Mouse (Mus musculus) limb, embryonic 14.5 days (tissue): Measurements from ENCODE around the gene Rab21. TPM values are rescaled to one million over a fixed set of nuclear protein-coding genes. Genes with fewer than 3 reads are reported as not detected.

Experiments
- ATAC-seq: fragments of 200-750 bp; cut with Nextera tagmentation; 2 replicates; pipeline ENCODE4 v1.8.0; 2017; ENCODE audit warnings: low read depth, moderate number of reproducible peaks, moderate TSS enrichment; ENCODE audit not compliant: low FRiP score
- DNase-seq: peaks from one replicate; pipeline ENCODE4 v3.0.0-alpha.2; 2015; ENCODE audit warnings: low spot score
- H3K27ac ChIP-seq: fragments of 300-500 bp; sonication (generic); replicated peaks from 2 replicates; pipeline ENCODE4 v1.5.1; 2014; ENCODE audit warnings: low read depth, mild to moderate bottlenecking, low read length, moderate library complexity, mixed read lengths
- H3K27me3 ChIP-seq: fragments of 300-500 bp; sonication (generic); 2 replicates; pipeline ENCODE4 v1.6.1; 2014; ENCODE audit warnings: low read length, mixed read lengths; ENCODE audit not compliant: control insufficient read depth, insufficient read depth
- H3K36me3 ChIP-seq: fragments of 300-500 bp; sonication (generic); 2 replicates; pipeline ENCODE4 v1.6.1; 2014; ENCODE audit warnings: mild to moderate bottlenecking, low read length, moderate library complexity, mixed read lengths; ENCODE audit not compliant: control insufficient read depth, insufficient read depth
- H3K4me1 ChIP-seq: fragments of 300-500 bp; sonication (generic); 2 replicates; pipeline ENCODE4 v1.6.1; 2014; ENCODE audit warnings: antibody characterized with exemption, low read length, mixed read lengths; ENCODE audit not compliant: control insufficient read depth, insufficient read depth
- H3K4me2 ChIP-seq: fragments of 300-500 bp; sonication (generic); replicated peaks from 2 replicates; pipeline ENCODE4 v1.6.1; 2014; ENCODE audit warnings: low read depth, mild to moderate bottlenecking, low read length, moderate library complexity; ENCODE audit not compliant: severe bottlenecking
- H3K4me3 ChIP-seq: fragments of 300-500 bp; sonication (generic); replicated peaks from 2 replicates; pipeline ENCODE4 v1.5.1; 2014; ENCODE audit warnings: low read length
- H3K9ac ChIP-seq: fragments of 300-500 bp; sonication (generic); 2 replicates; pipeline ENCODE4 v1.6.1; 2014; ENCODE audit warnings: mild to moderate bottlenecking, low read depth, low read length, moderate library complexity; ENCODE audit not compliant: severe bottlenecking
- H3K9me3 ChIP-seq: fragments of 300-500 bp; sonication (generic); 2 replicates; pipeline ENCODE4 v1.6.1; 2016; ENCODE audit warnings: low read length; ENCODE audit not compliant: control insufficient read depth
- POLR2A ChIP-seq: fragments of 200-500 bp; IDR thresholded peaks from 2 replicates; pipeline ENCODE4 v1.8.0; 2012; ENCODE audit warnings: inconsistent platforms, mild to moderate bottlenecking, moderate library complexity, borderline replicate concordance; ENCODE audit not compliant: insufficient read depth, insufficient read length; ENCODE audit errors: extremely low read depth
- WGBS: fragments of 180-500 bp; shearing (Covaris S2); extraction: QIAGEN DNeasy Blood & Tissue Kit; methylation state at CpG from one replicate; pipeline ENCODE4 v1.1.7; 2014; 5-methylcytosine and 5-hydroxymethylcytosine counted together
- polyA plus RNA-seq, 2 experiments: library from polyadenylated mRNA; depleted of rRNA in 1 of 2; stranded (reverse) in 1 of 2; unstranded in 1 of 2; fragments of >200 nt; fragmentation: Nextera tagmentation in 1 of 2; extraction: Ambion mirVana in 1 of 2; gene quantifications; 2 replicates each; pipeline versions ENCODE4 v1.2.1 to v1.2.3; 2012 to 2014

Rab21 gene
- polyA plus RNA-seq, 2 experiments, result 8.0 to 19.9 TPM

DNA sequence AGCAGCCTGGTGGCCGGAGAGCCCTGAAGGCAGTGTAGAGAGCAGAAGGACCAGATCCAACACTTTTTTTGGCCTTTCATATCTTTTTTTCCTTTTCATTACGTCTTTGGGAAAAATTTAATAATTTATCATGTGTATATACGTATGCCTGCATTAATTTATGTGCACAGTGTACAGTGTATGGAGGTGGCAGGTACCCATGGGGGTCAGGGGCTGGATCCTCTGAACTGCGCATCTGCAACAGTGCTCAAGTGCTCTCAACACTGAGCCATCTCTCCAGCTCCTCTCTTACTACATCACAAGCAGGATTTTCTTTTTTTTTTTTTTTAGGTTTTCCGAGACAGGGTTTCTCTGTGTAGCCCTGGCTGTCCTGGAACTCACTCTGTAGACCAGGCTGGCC, 17.8 kb downstream of the Rab21 start:
- DNase-seq (no peak), ATAC-seq (no peak)
- no peaks in the 10 kb centered on the region for H3K4me1 ChIP-seq
- H3K27ac ChIP-seq, result no peak overlapping the region
- H3K9me3 ChIP-seq, result no peaks in the 10 kb centered on the region
- no peak overlapping the region for H3K9ac ChIP-seq
- TF ChIP-seq POLR2A, result no peak
- peaks cover 55% of the 10 kb centered on the region for H3K36me3 ChIP-seq
- WGBS, result 92% methylated on average over 5 of the region's 5 CpGs
- H3K4me3 ChIP-seq, result no peak overlapping the region
- H3K4me2 ChIP-seq, result no peak overlapping the region
- no peaks in the 10 kb centered on the region for H3K27me3 ChIP-seq

DNA sequence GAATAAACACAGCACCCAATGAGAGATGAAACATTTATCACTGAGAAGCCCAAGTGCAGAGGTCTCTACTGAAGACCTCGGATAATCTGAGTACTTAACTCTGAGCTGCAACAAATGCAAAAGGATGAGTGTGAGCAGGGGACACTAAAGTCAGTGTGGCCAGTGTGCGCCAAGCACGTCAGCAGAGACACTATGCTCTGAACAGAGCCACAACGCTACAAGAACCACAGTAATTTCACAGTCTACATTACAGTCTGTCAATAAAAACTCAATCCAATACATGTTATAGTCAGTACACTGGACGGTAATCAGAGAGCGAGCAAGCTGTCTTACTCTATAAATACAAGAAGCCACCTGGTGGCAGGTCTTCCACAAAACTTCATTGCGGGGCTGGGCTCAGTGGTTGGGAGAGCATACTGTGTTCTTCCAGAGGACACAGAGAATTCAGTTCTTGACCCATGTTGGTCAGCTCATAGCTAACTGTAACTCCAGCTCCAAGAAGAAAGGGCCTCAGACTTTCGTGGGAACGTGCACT, 18.9 kb downstream of the Rab21 start:
- Histone ChIP-seq H3K4me2 (no peak overlapping the region), H3K4me3 (no peak overlapping the region), H3K9me3 (no peaks in the 10 kb centered on the region), H3K9ac (no peak overlapping the region), H3K36me3 (peaks cover 63% of the 10 kb centered on the region), H3K27me3 (no peaks in the 10 kb centered on the region), H3K4me1 (no peaks in the 10 kb centered on the region), H3K27ac (no peak overlapping the region)
- TF ChIP-seq POLR2A, result no peak
- DNase-seq, result no peak
- 70% methylated on average over 9 of the region's 9 CpGs for WGBS
- no peak for ATAC-seq

DNA sequence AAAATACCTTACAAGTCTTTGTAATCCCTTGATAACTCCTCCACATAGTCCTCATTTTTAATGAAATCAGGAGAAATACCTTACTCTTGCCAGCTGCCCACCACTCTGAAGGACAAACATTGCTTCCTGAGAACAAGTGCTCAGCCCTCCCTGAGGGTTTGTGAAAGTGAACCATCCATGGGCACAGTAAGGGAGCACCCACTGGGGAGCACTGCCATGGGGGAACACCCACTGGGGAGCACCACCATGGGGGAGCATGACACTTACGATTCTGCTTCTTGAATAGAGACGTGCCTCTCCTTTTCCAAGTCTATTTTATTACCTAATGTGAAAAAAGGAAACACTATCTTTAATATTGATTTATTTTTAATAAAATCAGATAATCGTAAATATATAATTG, 20.2 kb downstream of the Rab21 start:
- Histone ChIP-seq H3K4me2 (no peak overlapping the region), H3K9ac (no peak overlapping the region), H3K27me3 (no peaks in the 10 kb centered on the region), H3K27ac (no peak overlapping the region), H3K36me3 (peaks cover 60% of the 10 kb centered on the region), H3K4me1 (no peaks in the 10 kb centered on the region), H3K4me3 (no peak overlapping the region), H3K9me3 (no peaks in the 10 kb centered on the region)
- ATAC-seq (no peak), DNase-seq (no peak)
- WGBS, result 96% methylated on average over 3 of the region's 3 CpGs
- TF ChIP-seq POLR2A, result no peak

DNA sequence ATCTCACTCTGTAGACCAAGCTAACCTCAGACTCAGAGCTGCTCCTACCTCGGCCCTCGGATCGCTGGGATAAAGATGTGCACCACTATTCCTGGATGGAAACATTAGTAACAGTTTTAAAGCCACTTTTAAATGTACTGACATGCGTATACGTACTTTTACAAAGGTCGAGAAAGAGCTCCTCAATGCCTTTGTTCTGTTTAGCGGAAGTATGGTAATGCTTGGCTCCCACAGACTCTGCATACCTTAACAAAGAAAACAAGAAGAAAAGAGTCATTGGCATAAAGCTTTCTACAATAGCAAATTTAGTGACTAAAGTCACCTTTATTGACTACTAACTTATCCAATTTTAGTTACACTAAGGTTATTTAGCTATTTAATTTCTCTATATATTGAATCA, 20.7 kb downstream of the Rab21 start:
- no peak for TF ChIP-seq POLR2A

DNA sequence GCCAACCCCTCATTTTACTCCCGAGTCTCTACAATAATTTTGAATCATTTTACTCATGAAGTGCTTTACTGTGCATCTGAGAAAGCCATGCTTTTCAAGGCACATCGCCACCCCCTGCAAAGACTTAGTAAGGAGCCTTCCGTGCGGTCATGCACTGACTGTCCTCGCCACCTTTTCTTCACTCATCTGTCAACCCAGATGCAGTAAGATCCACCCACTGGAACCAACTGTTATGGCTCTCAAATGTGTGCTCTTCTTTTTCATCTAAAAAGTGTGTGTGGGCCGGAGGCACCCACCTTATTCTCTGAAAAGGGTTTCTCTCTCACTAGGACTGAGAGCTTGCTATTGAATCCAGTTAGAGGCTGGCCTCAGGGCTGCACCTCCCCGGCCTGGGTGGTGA, 21.4 kb downstream of the Rab21 start:
- WGBS, result 94% methylated on average over 7 of the region's 7 CpGs
- Histone ChIP-seq H3K4me2 (no peak overlapping the region), H3K36me3 (peaks cover 63% of the 10 kb centered on the region), H3K9ac (no peak overlapping the region), H3K9me3 (no peaks in the 10 kb centered on the region), H3K4me1 (no peaks in the 10 kb centered on the region), H3K4me3 (no peak overlapping the region), H3K27me3 (no peaks in the 10 kb centered on the region), H3K27ac (no peak overlapping the region)
- no peak for DNase-seq
- no peak for TF ChIP-seq POLR2A
- no peak for ATAC-seq

More for the DNA sequence above, 20.7 kb downstream of the Rab21 start:
- no peak overlapping the region for H3K4me3 ChIP-seq
- H3K27me3 ChIP-seq, result no peaks in the 10 kb centered on the region
- no peaks in the 10 kb centered on the region for H3K9me3 ChIP-seq
- no peaks in the 10 kb centered on the region for H3K4me1 ChIP-seq
- WGBS, result 96% methylated on average over 7 of the region's 7 CpGs
- DNase-seq (no peak), ATAC-seq (no peak)
- no peak overlapping the region for H3K4me2 ChIP-seq
- no peak overlapping the region for H3K27ac ChIP-seq
- peaks cover 60% of the 10 kb centered on the region for H3K36me3 ChIP-seq
- H3K9ac ChIP-seq, result no peak overlapping the region

DNA sequence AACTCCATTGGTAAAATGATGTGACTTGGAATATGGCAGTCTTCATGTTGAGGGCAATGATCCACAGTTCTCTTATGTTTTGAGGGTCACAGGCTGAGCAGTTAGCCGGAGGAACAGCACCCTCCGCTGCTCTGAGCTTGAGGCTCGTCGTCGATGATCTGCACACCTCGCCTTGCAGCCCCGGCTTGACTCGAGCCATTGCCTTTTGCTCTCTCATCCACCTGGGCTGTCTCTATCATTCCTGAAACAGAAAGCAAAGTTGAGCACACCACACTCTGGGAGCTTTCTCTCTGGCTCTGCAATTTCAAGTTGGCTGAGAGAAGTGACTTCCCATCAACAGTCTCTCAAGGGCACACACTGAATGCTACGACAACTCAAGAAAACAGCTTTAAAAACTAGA, 24.7 kb downstream of the Rab21 start:
- H3K36me3 ChIP-seq, result peaks cover 68% of the 10 kb centered on the region
- DNase-seq (no peak), ATAC-seq (no peak)
- WGBS, result 92% methylated on average over 9 of the region's 9 CpGs
- H3K9me3 ChIP-seq, result no peaks in the 10 kb centered on the region
- H3K4me2 ChIP-seq, result no peak overlapping the region
- no peaks in the 10 kb centered on the region for H3K27me3 ChIP-seq
- no peak overlapping the region for H3K4me3 ChIP-seq
- no peak for TF ChIP-seq POLR2A
- H3K27ac ChIP-seq, result no peak overlapping the region
- no peaks in the 10 kb centered on the region for H3K4me1 ChIP-seq
- no peak overlapping the region for H3K9ac ChIP-seq
